Mouse (Mus musculus) lung, postnatal 0 days (tissue): ENCODE data around the gene Lrp3.

Experiments used
- CTCF ChIP-seq: IDR thresholded peaks from 2 replicates; pipeline ENCODE4 v1.5.1; 2016; ENCODE audit warnings: antibody characterized with exemption, mild to moderate bottlenecking
- EP300 ChIP-seq: IDR thresholded peaks from 2 replicates; pipeline ENCODE4 v1.6.1; 2016; ENCODE audit warnings: antibody characterized with exemption, mild to moderate bottlenecking, control low read depth

- TF ChIP-seq CTCF (no peak), EP300 (no peak)
Observed at GRCm38 (mm10) chr7:35162443-35162842, 52.9 kb downstream of the Lrp3 start.
